Mouse (Mus musculus) E14TG2a.4 (cell line): ENCODE measurements around the gene Tssk4.

Experiments used
- CTCF ChIP-seq: conservative IDR thresholded peaks from 2 replicates; pipeline ENCODE4 v1.5.1; 2014; ENCODE audit warnings: low read length
- NANOG ChIP-seq: IDR thresholded peaks from 2 replicates; pipeline ENCODE4 v1.6.1; 2014; ENCODE audit warnings: borderline replicate concordance, low read length, mixed read lengths
- POU5F1 ChIP-seq: IDR thresholded peaks from 2 replicates; pipeline ENCODE4 v1.6.1; 2014; ENCODE audit warnings: low read length, borderline replicate concordance

DNA sequence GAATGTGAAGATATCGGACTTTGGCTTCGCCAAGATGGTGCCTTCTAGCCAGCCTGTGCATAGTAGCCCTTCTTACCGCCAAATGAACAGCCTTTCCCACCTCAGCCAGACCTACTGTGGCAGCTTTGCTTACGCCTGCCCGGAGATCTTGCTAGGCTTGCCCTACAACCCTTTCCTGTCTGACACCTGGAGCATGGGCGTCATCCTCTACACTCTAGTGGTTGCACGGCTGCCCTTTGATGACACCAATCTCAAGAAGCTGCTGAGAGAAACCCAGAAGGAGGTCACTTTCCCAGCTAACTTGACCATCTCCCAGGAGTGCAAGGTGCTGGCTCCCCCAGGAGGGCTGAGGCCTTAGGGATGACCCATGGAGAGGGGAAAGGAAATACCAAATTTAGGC is 1.5 kb downstream of the Tssk4 start:
- TF ChIP-seq CTCF (no peak), NANOG (no peak), POU5F1 (no peak)
